Mouse (Mus musculus): Measurements from ENCODE around the gene Cnnm1. TPM values are rescaled to one million over a fixed set of nuclear protein-coding genes. Genes with fewer than 3 reads are reported as not detected.

The Cnnm1 gene
- total and polyA plus RNA-seq, 3 experiments: not detected

- dilution Hi-C loops (cut with MboI; ENCODE audit: extremely low pct_ligation_motif_present, extremely low pct_unique_long_range_greater_than_20kb, low sequenced_read_pairs): no loop called here
- Histone ChIP-seq H3K4me3 (replicated peaks in 1 of 3; ENCODE audit: low read depth in 2 of 3, low read length in 2 of 3, poor library complexity in 1 of 3) (no peak overlapping the region), H3K4me1 (ENCODE audit: control insufficient read depth in 1 of 2, insufficient read depth in 2 of 2) (peaks cover 12 to 34% of the 10 kb centered on the region in 2 experiments), H3K4me2 (ENCODE audit: insufficient read depth, low read depth, poor library complexity, severe bottlenecking) (no peak overlapping the region), H3K9me3 (replicated peaks; ENCODE audit: low read length) (no peaks in the 10 kb centered on the region), H3K9ac (ENCODE audit: insufficient read depth, low read depth) (no peak overlapping the region), H3K27me3 (replicated peaks) (no peaks in the 10 kb centered on the region), H3K27ac (ENCODE audit: insufficient read depth, low read depth) (no peak overlapping the region), H3K79me2 (replicated peaks; ENCODE audit: control insufficient read depth, extremely low read depth, insufficient read depth, poor library complexity, severe bottlenecking) (peaks cover 84% of the 10 kb centered on the region), H3K36me3 (replicated peaks in 1 of 2; ENCODE audit: control insufficient read depth in 1 of 2, insufficient read depth in 1 of 2, low read length in 1 of 2) (peaks cover 84 to 100% of the 10 kb centered on the region in 2 experiments)
- DNase-seq (ENCODE audit: extremely low read depth): no peak
- in situ Hi-C loops (cut with MboI; ENCODE audit: low pct_ligation_motif_present, low pct_unique_long_range_greater_than_20kb, low sequenced_read_pairs): loop anchor here (25.0 kb wide), 1 partner anchor 250 kb away; the partner anchor contains the start of genes Cox15 and Cutc
- TF ChIP-seq CHD1 (IDR thresholded peaks at IDR 0.05; ENCODE audit: low read depth, low read length) (no peak), TCF12 (IDR thresholded peaks at IDR 0.05; ENCODE audit: low read depth, low read length) (no peak)
Observed at GRCm38 (mm10) chr19:43511621-43512620, 71.7 kb downstream of the Cnnm1 start.

- DNase-seq (ENCODE audit: extremely low read depth): no peak
- TF ChIP-seq KAT2A (IDR thresholded peaks at IDR 0.05; ENCODE audit: insufficient replicate concordance, low read length) (no peak), MAX (IDR thresholded peaks at IDR 0.05; ENCODE audit: low read length) (no peak), POLR2A (IDR thresholded peaks at IDR 0.05; ENCODE audit: low read depth, low read length) (no peak), MAZ (IDR thresholded peaks at IDR 0.05; ENCODE audit: low read depth, low read length) (no peak), E2F4 (IDR thresholded peaks at IDR 0.05; ENCODE audit: insufficient replicate concordance, low read depth, low read length) (no peak), ZC3H11A (IDR thresholded peaks at IDR 0.05; ENCODE audit: low read depth, low read length) (no peak), TBP (conservative IDR thresholded peaks at IDR 0.05; ENCODE audit: low read depth, low read length) (no peak), ELF1 (IDR thresholded peaks at IDR 0.05; ENCODE audit: low read depth, low read length) (no peak), GABPA (IDR thresholded peaks at IDR 0.05; ENCODE audit: insufficient replicate concordance, low read depth, low read length) (no peak), MYC (IDR thresholded peaks at IDR 0.05; ENCODE audit: low read depth, low read length) (no peak), ZNF384 (IDR thresholded peaks at IDR 0.05; ENCODE audit: low read depth, low read length) (no peak), USF1 (IDR thresholded peaks at IDR 0.05; ENCODE audit: low read depth, low read length) (no peak), IRF4 (IDR thresholded peaks at IDR 0.05; ENCODE audit: low read depth, low read length) (no peak), USF2 (conservative IDR thresholded peaks at IDR 0.05; ENCODE audit: low read depth, low read length) (no peak), CHD1 (IDR thresholded peaks at IDR 0.05; ENCODE audit: low read depth, low read length) (no peak), NELFE (IDR thresholded peaks at IDR 0.05; ENCODE audit: low read depth, low read length) (no peak), JUN (IDR thresholded peaks at IDR 0.05; ENCODE audit: insufficient read depth, low read depth, low read length) (no peak)
- H3K27ac ChIP-seq (ENCODE audit: insufficient read depth, low read depth): no peak overlapping the region
- H3K27me3 ChIP-seq (replicated peaks): no peaks in the 10 kb centered on the region
- in situ Hi-C loops (cut with MboI; ENCODE audit: low pct_ligation_motif_present, low pct_unique_long_range_greater_than_20kb, low sequenced_read_pairs): loop anchor here (25.0 kb wide), 1 partner anchor 248 kb away; the partner anchor contains the start of genes Cox15 and Cutc
- H3K4me2 ChIP-seq (ENCODE audit: insufficient read depth, low read depth, poor library complexity, severe bottlenecking): no peak overlapping the region
- H3K79me2 ChIP-seq (replicated peaks; ENCODE audit: control insufficient read depth, extremely low read depth, insufficient read depth, poor library complexity, severe bottlenecking): peaks cover 95% of the 10 kb centered on the region
- peaks cover 15 to 51% of the 10 kb centered on the region in 2 experiments for H3K4me1 ChIP-seq (ENCODE audit: control insufficient read depth in 1 of 2, insufficient read depth in 2 of 2)
- dilution Hi-C loops (cut with MboI; ENCODE audit: extremely low pct_ligation_motif_present, extremely low pct_unique_long_range_greater_than_20kb, low sequenced_read_pairs): no loop called here
- H3K9me3 ChIP-seq (replicated peaks; ENCODE audit: low read length): no peaks in the 10 kb centered on the region
- no peak overlapping the region for H3K4me3 ChIP-seq (replicated peaks in 1 of 3; ENCODE audit: low read depth in 2 of 3, low read length in 2 of 3, poor library complexity in 1 of 3)
- H3K36me3 ChIP-seq (replicated peaks in 1 of 2; ENCODE audit: control insufficient read depth in 1 of 2, insufficient read depth in 1 of 2, low read length in 1 of 2): peaks cover 74 to 95% of the 10 kb centered on the region in 2 experiments
- H3K9ac ChIP-seq (ENCODE audit: insufficient read depth, low read depth): no peak overlapping the region
Observed at GRCm38 (mm10) chr19:43513874-43514273, 73.6 kb downstream of the Cnnm1 start.

All from CH12.LX (cell line).